Mouse (Mus musculus): ENCODE measurements around the gene Spz1.
"Not testable (repeated sequence)": the region's sequence is repeated elsewhere in the genome, so short reads cannot be mapped to it uniquely, and the experiment has no call there.

The Spz1 gene

DNA sequence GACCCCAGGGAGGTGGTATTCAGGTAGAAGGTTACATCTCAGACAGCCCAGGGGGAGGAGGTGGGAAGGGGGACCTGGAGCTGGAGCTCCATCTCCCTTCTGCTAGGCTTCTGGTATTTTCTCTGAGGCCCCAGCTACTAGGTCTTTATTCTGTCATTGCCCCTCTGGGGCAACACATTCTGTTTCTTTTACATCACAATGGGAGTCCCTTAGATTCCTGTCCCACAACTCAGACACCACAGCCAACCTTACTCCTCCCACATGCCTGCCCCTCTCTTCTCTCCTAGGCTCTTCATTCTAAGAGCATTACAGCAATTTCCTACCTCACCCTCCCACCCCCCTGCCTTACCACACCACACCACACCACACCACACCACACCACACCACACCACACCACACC, at the start of gene Spz1:
TSS of gene Spz1 (minus strand) at position 101 of the 400 bp plus-strand sequence.
- no peak for DNase-seq (ENCODE audit: low spot score)

DNA sequence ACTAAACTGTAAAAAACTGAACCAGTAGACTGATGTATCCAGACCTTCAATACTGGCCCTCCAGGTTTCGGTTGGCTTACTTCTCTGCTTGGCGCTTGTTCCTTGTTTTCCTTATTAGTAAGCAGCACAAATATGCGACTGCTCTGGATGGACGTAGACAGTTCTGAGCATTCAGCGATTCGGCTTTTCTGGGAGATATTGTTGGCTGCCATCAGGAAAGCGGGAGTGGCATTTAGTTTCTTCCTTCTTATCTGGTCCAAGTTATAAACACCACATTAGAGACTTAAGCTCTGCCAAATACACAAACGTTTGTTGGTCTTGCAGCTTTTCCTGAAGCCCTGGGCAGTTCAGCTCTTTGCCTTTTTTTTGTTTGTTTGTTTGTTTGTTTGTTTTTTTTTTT, 40.5 kb upstream of the Spz1 start:
- DNase-seq (ENCODE audit: low spot score) = no peak

DNA sequence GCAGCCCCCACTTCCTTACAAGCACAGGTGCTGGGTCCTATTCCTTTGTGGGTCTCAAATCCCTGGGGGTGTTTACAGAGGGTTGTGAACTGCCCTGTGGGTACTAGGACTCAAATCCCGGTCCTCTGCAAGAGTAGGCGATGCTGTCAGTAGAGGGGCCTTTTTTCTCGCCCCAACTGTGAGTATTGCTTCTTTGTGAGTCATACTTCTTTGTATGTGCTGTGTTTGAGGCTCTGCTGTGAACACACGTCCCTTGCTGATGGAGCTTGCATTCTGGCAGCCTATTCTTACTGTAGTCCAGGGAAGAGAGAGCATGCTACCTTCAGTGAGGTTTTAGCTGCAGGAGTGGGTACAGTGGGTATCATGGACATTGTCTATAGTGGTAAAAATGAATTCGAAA, 39.2 kb upstream of the Spz1 start:
- DNase-seq (ENCODE audit: low spot score) = no peak

DNA sequence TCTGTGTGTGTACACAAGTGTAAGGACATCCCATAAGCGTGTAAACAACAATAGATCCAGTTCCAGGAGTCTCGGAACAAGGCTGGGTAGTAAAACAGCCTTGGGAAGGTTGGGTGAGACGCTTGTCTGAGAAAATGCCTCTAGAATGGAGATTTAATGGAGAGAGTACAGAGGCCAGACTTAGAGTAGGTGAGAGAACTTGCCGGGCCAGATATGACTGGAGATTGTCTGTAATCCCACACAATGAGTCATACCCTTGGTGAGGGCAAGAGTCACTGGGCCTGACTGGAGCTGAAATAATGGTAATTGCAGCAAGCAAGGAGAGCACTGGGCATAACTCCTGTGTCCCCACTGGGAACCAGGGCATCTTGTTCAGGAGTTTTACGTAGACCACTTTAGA, 37.1 kb upstream of the Spz1 start:
- DNase-seq (ENCODE audit: low spot score) = no peak

DNA sequence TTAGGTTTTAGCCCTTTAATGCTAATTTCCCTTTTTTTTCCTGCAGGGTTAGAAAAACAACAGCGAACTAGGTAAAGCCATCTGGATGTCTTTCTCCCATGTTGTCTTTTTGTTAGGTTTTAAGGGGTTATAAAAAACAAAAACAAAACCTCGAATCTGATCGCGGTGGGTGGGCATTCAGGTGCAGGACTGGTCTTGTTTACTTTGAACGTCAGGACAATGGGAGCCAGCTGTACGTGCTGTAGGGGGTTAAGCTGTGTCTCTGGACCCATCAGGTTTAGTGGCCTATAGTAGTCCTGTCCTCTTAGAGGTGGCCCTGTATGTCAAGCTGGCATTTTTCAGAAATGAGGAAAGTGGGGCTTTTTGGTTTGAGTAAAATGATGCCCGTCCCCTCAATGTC, 35.9 kb upstream of the Spz1 start:
- DNase-seq (ENCODE audit: low spot score) = no peak

DNA sequence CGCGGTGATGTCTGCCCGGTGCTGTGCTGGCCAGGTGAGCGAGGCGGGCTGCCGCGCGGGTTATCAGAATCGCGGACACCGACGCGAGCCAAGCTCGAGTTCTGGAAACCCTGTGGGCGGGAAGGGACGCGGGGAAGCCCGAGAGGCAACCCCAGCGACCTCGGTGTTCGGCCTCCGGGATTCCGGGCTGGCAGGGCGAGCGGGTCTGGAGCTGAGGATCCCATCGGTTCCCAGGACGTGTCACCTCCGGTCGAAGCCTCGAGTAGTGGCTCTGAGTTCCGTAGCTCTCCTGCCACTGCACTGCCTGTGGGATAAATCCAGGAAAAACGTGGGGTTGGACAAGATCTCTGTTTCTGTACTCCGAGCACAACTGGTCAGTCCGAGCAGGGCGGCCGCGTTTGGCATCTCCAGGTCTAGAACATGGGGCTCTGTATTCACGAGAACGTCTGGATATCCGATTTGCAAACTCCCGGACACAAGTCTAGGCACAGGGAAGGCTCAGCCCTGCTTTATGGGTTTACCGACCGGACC, 35.3 kb upstream of the Spz1 start:
- DNase-seq (ENCODE audit: low spot score) = no peak

DNA sequence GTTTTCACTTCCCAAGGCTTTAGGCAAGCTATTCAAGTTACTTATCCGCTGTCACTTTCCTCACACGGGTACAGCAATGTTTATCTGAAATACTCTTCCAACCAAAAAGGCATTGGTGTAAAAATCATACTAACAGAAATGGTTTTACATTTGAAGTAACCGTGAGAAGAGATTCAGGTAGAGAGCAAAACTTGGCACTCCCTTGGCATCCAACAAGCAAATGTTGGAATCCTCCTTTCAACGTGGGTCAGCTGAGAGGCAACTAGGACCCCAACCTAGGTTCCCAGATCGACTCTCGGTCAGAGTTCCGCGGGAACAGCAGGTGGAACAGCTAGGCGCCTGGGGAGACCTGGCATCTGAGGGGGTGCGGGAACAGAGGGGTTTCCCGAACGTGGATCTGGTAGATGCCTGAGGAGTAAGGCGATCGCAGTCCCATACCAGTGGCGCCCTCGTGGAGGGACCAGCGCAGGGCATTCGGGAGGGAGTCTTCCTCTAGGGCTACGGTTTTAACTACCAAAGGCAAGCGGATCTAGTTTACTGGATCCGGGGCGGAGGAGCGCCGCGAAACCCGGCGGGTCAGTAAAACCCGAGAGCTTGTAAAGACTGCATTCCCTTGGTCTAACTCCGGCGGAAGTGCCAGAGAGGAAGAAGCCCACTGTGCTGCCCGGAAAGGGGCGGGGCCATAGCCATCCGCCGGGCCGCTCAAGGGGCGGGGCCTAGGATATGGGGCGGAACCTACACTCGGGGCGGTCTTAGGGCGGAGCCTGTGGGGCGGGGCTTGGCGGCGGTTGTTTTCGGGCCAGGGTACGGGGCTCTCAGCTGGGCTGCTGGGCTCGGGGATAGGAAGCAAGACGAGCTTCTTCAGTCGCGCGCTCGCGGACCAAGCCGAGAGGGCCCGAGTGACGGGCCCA, 34.6 kb upstream of the Spz1 start, which contains the start of gene Serinc5:
TSS of gene Serinc5 (plus strand) at position 781 of the 911 bp plus-strand sequence.
- peak; percentile 96 for DNase-seq (ENCODE audit: low spot score)

DNA sequence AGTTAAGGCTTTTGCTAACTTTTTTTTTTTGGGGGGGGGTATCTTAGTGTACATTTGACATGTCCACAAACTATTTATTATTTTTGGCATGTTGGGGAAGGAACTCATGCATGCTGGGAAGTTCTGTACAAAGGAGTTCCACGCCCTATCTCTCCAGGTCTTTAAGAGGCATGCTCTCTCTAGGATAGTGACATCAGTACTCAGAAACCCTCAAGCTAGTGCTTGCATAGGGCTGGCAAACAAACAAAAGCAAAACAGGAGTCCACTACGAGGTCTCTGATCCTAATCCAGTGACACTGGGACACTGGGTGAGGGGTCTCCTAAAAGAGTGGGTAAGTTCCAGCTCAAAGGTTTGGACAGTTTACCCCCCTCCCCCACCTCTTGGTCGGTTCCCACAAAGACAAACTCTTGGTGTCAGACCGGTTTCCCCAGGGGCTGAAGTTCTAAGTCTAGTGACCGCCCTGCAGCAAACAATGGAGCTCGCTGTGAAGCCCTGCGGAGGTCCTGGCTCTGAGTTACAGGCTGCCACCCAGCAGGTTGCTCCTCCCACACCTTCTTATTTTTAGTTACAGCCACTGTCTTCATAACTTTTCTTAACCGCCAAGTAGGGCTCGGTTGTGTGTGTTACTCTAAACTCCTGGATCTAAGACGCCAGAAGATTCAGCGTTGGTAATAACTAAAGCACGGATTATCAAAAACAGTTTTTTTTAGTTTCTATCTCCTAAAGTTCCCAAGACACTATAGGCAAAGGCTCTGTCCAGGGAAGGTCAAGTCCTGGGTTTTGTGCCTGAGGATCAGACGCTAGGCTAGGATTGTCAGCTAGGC, 33.7 kb upstream of the Spz1 start:
- DNase-seq (ENCODE audit: low spot score) = peak; percentile 24

DNA sequence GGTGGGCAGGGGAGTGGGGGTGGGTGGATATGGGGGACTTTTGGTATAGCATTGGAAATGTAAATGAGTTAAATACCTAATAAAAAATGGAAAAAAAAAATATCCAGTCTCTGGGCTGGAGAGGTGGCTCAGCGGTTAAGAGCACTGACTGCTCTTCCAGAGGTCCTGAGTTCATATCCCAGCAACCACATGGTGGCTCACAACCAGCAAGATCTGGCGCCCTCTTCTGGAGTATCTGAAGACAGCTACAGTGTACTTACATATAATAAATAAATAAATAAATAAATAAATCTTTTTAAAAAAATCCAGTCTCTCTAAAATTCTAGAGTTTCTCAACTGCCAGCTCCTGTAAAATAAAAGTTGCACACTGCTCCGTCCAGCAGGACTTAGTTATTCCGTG, 29.3 kb upstream of the Spz1 start:
- not testable (repeated sequence) for DNase-seq (ENCODE audit: low spot score)

DNA sequence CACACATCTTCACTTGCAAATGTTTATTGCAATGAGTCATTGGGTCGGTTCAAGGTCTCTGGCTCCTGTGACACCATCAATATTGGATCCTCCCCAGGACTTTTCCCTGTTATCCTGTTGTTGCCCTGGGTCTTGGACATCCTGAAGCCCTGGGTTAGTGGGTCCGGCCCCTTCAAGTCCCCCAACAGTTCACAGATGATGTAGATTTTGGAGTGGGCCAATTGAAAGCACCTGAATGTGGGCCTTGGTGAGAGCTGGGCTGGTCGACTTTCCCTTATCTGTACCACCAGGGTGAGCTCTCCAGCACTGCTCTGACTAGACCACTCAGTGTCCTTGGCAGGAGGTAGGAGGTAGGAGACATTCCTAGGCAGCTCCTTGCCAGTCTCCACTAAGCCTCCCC, 19.5 kb upstream of the Spz1 start:
- DNase-seq (ENCODE audit: low spot score) = no peak

DNA sequence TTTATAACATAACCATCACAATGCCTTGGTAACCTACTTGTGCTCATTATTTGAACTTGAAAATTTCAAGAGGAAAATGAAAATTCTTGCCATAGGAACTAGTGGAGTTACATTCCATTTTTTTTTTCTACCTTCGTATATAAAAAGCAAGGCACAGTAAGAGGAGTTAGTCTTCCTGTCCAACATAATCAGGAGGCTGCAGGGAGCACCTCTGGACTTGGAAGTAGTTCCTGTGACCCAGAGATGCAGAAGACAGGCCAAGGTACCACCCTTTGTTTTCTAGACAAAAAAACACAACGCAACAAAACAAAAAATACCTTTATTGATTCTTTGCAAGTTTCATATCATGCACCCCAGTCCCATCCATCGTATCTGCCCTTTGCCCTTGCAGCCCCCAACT, 18.9 kb upstream of the Spz1 start:
- no peak for DNase-seq (ENCODE audit: low spot score)

DNA sequence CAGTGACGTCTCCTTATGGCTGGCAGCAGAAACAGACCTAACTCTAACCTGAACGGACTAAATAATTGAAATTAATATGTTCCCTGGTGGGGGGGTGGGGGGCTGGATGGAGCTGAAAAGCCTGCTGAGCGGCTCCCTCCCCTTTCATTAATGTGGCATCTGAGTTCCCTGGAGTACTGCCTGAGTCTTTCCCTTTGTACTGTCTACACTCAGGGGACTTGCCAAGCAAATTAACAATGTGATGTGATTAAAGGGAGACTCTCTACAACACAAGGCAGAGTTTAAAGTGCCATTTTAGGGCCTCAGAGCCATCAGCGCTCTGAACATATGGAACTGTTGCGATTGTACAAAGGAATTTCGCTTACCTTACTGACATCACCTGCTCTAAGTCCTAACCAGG, 18.5 kb upstream of the Spz1 start:
- no peak for DNase-seq (ENCODE audit: low spot score)

DNA sequence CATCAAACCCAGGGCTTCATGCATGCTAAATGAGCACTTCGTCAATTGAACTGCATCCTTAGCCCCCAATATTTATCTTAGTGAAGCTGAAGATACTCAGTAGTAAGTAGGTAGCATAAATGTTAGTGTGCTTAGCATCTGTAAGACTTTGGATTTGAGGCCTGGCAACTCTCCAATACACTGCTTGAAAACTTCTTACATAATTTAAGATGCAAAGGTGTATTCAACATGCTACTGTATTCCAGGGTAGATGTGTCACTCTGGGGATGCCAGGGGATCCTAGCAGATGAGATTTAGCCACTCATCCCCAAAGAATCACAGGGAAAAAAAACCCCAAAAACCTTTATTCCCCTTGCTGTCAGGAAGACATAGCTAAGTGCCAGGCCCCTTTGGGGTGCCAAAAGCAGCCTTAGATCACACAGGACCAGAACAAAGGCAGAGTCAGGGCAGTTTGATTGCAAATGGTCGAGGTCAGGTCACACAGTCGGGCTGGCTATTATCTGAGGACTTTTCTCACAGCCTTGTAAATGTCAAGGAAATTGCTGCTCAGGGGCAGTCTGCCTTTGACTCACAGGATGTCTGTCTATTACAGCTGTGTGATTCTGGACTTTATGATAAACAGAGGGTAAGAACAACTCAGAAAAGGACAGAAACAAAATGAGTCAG, 17.9 kb upstream of the Spz1 start:
- no peak for DNase-seq (ENCODE audit: low spot score)

DNA sequence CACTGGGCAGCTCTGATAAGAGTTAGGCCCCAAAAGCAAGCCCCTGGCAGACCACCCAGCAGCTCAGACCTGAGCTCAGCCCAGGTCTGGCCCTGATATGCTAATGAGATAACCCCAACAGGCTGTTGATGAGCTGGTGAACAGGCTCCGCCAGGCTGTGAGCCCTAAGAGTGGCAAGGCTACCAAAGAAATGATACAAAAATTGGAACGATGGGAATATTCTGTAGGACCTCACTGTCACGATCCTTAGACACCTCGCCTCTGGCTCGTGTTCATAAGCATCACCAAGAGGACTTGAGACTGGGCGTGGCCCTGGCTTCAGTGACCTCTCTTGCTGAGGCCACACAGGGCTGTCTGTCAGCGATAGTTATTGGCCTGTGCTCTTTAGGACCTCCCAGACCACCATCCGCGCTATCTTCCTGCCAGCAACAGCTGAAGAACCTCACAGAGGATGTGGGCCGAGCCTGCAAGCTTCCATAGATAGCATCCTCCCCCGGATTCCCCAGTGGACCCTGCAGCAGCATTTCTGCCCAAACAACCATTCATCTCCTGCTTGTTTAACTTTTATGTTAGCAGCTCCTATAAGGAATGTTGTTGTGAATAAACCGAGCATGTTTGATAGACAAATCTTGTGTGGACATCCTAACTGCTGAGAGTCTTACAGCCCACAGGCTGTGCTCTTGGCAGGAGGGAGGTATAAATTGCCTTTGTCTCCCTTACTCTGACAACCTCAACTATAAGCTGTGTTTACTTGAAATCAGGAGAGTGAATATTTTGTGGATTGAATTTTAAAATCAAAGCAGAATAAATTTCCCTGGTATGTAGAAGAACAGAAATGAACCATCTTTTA, 17.0 kb upstream of the Spz1 start:
- DNase-seq (ENCODE audit: low spot score) = no peak

DNA sequence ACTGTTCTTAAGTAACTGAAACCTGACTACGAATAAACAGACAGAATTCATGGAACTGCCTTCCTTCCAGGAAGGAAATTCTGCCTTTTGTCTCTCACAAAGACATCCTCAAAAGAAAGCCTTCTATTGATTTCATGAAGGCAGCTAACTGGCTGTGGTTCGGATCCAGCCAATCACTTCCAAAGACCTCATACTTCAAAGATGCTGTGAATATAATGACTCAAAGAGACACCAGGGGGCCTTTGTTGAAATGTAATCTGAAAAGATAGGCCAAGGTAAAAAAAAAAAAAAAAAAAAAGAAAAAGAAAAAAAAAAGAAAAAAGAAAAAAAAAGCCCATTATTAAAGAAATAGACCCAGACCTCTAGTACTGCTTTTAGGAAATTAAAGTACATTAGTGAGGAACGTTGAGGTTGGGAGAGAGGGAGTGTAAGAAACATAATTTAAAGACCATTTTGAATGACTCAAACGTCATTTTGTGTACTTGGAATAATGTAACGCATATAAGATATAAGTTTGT, 16.4 kb upstream of the Spz1 start:
- DNase-seq (ENCODE audit: low spot score) = no peak

DNA sequence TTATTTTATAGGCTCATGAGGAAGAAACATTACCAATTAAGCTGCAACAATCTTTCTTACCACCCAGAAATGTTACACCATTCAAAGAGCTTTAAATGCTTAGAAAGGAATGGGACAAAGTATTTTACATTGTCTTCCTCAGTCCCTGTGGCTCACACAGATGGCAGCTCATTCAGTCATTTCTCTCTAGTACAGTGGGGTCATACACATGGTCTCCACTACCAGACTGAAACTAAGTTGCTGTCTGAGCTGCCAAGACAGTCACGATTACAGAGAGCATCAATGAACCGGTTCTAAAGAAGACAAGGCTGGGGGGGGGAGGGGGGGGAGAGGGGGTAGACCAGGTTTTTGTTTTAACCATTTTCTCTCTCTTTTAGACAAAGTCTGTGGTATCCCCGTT, 15.3 kb upstream of the Spz1 start:
- no peak for DNase-seq (ENCODE audit: low spot score)

DNA sequence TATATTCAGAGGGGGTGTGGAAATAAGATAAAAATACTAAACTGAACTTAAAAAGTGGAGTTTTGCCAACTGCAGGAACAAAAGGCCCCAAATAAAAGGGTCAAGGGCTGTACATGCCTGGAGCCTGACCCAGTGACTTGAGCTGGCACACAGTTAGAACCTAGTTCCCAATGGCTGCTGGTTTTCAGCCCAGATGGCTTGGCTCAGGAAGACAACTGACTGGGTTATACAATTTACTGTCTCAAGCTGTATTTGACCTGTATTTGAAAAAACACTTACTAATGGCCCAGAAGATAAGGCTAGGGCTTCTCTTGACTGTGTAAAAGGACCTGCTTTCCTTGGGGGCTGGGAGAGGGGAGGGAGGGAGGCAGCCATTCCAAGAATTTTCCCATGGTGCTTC, 13.3 kb upstream of the Spz1 start:
- no peak for DNase-seq (ENCODE audit: low spot score)

DNA sequence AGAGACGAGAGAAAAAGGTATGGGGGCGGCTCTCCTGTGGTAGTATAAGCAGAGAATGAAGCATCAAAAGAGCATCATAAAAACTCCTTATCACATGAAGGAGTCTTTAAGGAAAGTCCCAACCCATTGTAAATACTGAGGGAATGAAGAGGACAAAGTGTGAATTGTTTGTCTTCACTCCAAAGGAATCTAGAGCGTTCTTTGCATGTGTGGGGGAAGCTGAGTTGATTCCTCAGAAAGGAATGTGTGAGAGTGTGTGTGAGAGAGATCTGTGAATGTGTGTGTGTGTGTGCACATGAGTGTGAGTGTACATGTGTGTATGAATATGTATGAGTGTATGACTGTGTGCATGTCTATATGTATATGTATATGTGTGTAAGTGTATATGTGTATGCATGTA, 12.7 kb upstream of the Spz1 start:
- DNase-seq (ENCODE audit: low spot score) = no peak

DNA sequence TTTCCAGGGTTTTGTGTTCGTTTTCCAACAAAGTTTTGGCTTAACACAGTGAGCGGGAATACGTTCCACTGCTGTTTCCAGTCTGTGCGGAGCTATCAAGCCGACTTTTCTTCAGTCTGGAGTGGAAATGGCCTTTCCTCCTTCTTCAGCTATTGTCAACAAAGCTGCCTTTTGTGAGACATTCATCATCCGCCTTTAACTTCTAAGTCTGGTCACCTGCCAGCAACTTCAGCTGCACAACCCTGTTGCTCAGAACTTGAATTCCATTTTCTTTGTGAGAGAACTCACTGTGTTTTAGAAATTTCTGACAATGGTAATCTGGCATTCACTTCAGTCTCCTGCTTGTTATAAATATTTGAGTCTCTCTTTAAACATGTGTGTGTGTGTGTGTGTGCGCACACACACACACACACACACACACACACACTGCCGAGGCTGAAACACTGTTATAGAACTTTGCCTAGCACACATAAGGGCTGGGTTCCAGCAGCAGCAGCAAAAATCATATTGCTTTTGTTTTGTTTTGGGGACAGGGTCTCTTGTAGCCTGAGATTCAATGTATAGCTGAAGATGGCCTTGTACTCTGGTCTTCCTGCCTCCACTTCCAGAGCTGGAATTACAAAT, 8.2 kb upstream of the Spz1 start:
- no peak for DNase-seq (ENCODE audit: low spot score)

DNA sequence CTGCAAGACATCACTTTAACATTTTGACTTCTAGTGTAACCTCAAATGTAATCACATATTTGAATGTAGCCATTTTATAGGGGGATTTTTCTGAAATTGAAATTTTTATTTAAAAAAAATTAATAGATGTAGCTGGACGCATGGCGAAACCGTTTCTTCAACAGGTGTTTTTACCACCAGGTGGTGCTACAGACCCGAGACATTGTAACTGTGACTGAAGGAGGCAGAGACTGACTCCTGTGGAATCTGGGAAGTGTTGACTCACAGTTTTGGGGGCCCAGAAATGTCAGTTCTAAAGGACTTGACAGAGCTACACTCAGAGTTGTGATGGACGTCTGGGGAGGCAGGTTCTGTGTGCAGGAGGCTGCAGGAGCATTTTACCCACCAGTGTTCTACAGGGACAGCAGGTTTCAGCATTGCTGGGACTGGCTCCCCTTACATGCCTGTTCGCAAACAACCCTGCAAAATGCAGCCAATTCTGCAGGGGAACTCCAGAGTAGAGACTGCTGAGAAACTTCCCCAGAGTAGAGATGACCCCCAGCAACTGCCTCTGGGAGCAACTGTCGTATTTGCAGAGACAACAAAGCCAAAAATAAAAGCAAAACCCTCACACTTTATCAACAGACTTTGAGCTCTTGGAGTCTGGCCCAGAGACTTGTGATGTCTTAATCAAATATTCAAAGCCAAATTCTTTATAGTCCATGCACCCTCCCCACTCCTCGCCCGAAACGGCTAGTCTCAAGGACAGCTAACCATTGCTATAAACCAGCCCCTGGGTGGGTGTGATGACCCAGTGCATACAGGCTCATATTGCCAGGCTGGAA, 4.5 kb upstream of the Spz1 start:
- peak; percentile 43 for DNase-seq (ENCODE audit: low spot score)

All from T-cell, adult 2 months (primary cell).